Mouse (Mus musculus): ENCODE measurements around the gene Ankrd1.

DNA sequence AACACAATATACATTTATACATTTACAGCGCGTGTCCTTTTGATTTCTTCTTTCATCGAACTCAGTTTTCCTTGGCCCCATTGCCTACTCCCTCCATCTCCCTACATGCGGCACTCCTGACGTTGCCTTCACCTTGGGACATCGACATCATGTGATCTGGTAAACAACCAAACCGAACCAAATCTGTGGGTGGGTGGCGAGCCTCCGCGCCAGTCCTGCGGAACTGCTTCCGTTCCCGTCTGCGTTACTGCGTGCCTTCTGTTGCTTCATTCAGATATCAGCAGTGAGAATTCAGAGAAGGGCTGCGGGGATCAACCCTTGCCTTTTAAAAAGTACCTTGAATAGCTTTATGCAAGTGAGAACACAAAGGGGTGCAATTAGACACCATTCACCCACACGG, 7.9 kb downstream of the Ankrd1 start:
- TF ChIP-seq CEBPB (IDR thresholded peaks at IDR 0.05; ENCODE audit: low read depth) (no peak), CTCF (IDR thresholded peaks at IDR 0.05; ENCODE audit: control insufficient read depth, insufficient read depth, insufficient read length) (no peak), MAX (IDR thresholded peaks at IDR 0.05) (no peak)
